Mouse (Mus musculus) kidney, embryonic 14.5 days (tissue): ENCODE results near the gene Mthfsd. TPM values are rescaled to one million over a fixed set of nuclear protein-coding genes. Genes with fewer than 3 reads are reported as not detected.

Experiments
- ATAC-seq: fragments of 200-750 bp; cut with Nextera tagmentation; 2 replicates; pipeline ENCODE4 v1.8.0; 2017; ENCODE audit warnings: moderate number of reproducible peaks, mild to moderate bottlenecking, moderate TSS enrichment, moderate library complexity; ENCODE audit not compliant: low FRiP score, low TSS enrichment
- H3K27ac ChIP-seq: fragments of 300-500 bp; sonication (generic); 2 replicates; pipeline ENCODE4 v1.5.1; 2014; ENCODE audit warnings: low read depth, mild to moderate bottlenecking, low read length, moderate library complexity, mixed read lengths
- H3K27me3 ChIP-seq: fragments of 300-500 bp; sonication (generic); 2 replicates; pipeline ENCODE4 v1.6.1; 2014; ENCODE audit warnings: mild to moderate bottlenecking, low read length; ENCODE audit not compliant: control insufficient read depth, insufficient read depth
- H3K36me3 ChIP-seq: fragments of 300-500 bp; sonication (generic); 2 replicates; pipeline ENCODE4 v1.6.1; 2014; ENCODE audit warnings: low read length, mixed read lengths; ENCODE audit not compliant: control insufficient read depth, insufficient read depth
- H3K4me1 ChIP-seq: fragments of 300-500 bp; sonication (generic); 2 replicates; pipeline ENCODE4 v1.6.1; 2014; ENCODE audit warnings: low read length, mixed read lengths; ENCODE audit not compliant: control insufficient read depth, insufficient read depth
- H3K4me2 ChIP-seq: fragments of 300-500 bp; sonication (generic); replicated peaks from 2 replicates; pipeline ENCODE4 v1.6.1; 2014; ENCODE audit warnings: low read depth, mild to moderate bottlenecking, low read length
- H3K4me3 ChIP-seq: fragments of 300-500 bp; sonication (generic); 2 replicates; pipeline ENCODE4 v1.5.1; 2014; ENCODE audit warnings: mild to moderate bottlenecking, low read length
- H3K9ac ChIP-seq: fragments of 300-500 bp; sonication (generic); 2 replicates; pipeline ENCODE4 v1.6.1; 2014; ENCODE audit warnings: low read depth, mild to moderate bottlenecking, low read length, moderate library complexity
- H3K9me3 ChIP-seq: fragments of 300-500 bp; sonication (generic); 2 replicates; pipeline ENCODE4 v1.6.1; 2016; ENCODE audit warnings: low read length; ENCODE audit not compliant: control insufficient read depth
- WGBS: fragments of 180-500 bp; shearing (Covaris S2); extraction: QIAGEN DNeasy Blood & Tissue Kit; methylation state at CpG from one replicate; pipeline ENCODE4 v1.1.7; 2014; 5-methylcytosine and 5-hydroxymethylcytosine counted together
- polyA plus RNA-seq: library from polyadenylated mRNA; unstranded; fragments of >200 nt; fragmentation: Nextera tagmentation; extraction: Ambion mirVana; gene quantifications from 2 replicates; pipeline ENCODE4 v1.2.1, GENCODE M21; 2014

Mthfsd gene
- polyA plus RNA-seq, 1 experiment from 2014 or later, result 67.0 TPM

DNA sequence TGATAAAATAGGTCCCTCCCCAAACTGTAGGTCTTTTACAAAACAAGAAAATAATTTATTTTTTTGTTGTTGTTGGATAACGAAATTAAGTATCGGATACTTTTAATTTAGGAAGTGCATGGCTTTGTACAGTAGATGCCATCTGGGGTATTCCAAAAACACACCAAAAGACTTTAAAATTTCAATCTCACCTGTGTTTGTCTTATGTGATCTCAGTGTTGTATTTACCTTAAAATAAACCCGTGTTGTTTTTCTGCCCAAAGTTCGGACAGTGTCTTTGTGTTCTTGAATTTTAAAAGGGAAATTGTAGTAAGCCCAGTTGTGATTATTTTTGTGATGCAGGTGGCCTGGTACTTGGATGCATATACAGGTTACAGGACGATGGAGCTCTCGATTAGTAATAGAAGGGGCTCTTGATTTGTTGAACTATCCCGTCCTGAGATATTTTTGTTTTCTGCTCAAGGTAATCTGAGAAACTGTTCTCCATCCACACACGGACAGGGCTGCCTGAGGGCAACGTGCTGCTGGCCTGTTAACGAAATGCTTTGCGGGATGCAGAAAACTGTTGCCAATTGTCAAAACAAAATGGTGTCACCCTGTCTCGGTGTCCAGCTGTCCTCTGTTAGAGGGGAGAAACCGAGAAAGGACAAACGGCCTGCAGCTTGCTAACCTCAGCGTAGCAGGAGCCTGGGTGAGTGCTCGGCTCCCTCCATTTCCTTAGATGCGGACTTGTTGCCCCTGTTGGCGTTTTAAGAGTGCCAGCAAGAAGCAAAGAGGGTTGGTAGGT, 10.6 kb upstream of the Mthfsd start:
- no peaks in the 10 kb centered on the region for H3K9me3 ChIP-seq
- H3K9ac ChIP-seq, result peak overlapping the region; percentile 98
- H3K4me1 ChIP-seq, result peaks cover 24% of the 10 kb centered on the region
- ATAC-seq, result no peak
- WGBS, result 2% methylated on average over 18 of the region's 18 CpGs
- H3K4me2 ChIP-seq, result peak overlapping the region; percentile 57
- H3K27me3 ChIP-seq, result peaks cover 12% of the 10 kb centered on the region
- H3K4me3 ChIP-seq, result peak overlapping the region; percentile 92
- peak overlapping the region; percentile 100 for H3K27ac ChIP-seq
- H3K36me3 ChIP-seq, result peaks cover 41% of the 10 kb centered on the region

DNA sequence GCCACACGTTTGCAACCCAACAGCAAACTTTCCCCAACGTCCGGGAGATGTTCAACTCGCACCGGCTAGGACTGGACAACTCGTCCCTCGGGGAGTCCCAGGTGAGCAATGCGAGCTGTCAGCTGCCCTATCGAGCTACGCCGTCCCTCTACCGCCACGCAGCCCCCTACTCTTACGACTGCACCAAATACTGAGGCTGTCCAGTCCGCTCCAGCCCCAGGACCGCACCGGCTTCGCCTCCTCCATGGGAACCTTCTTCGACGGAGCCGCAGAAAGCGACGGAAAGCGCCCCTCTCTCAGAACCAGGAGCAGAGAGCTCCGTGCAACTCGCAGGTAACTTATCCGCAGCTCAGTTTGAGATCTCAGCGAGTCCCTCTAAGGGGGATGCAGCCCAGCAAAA, 9.7 kb upstream of the Mthfsd start:
- no peak for ATAC-seq
- peak overlapping the region; percentile 57 for H3K4me2 ChIP-seq
- H3K9ac ChIP-seq, result peak overlapping the region; percentile 98
- H3K27ac ChIP-seq, result peak overlapping the region; percentile 100
- H3K27me3 ChIP-seq, result peaks cover 12% of the 10 kb centered on the region
- peaks cover 38% of the 10 kb centered on the region for H3K36me3 ChIP-seq
- under 1% methylated on average over 28 of the region's 28 CpGs for WGBS
- H3K9me3 ChIP-seq, result no peaks in the 10 kb centered on the region
- H3K4me1 ChIP-seq, result peaks cover 27% of the 10 kb centered on the region
- peak overlapping the region; percentile 92 for H3K4me3 ChIP-seq

DNA sequence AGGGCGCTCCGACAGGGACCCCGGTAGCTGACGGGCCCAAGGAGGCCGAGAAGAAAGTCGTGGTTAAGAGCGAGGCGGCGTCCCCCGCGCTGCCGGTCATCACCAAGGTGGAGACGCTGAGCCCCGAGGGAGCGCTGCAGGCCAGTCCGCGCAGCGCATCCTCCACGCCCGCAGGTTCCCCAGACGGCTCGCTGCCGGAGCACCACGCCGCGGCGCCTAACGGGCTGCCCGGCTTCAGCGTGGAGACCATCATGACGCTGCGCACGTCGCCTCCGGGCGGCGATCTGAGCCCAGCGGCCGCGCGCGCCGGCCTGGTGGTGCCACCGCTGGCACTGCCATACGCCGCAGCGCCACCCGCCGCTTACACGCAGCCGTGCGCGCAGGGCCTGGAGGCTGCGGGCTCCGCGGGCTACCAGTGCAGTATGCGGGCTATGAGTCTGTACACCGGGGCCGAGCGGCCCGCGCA, 9.0 kb upstream of the Mthfsd start:
- Histone ChIP-seq H3K9me3 (no peaks in the 10 kb centered on the region), H3K9ac (peak overlapping the region; percentile 98), H3K4me3 (peak overlapping the region; percentile 92), H3K4me1 (peaks cover 24% of the 10 kb centered on the region), H3K36me3 (peaks cover 31% of the 10 kb centered on the region; the same call in 1 of the 2 replicates), H3K4me2 (peak overlapping the region; percentile 57), H3K27me3 (peaks cover 15% of the 10 kb centered on the region), H3K27ac (peak overlapping the region; percentile 100)
- WGBS, result under 1% methylated on average over 38 of the region's 62 CpGs
- 0 out of 2 replicates have a peak, but pooled peaks have one; percentile 11 for ATAC-seq

GRCm38 (mm10) chr8:121116591-121117185, 8.5 kb upstream of the Mthfsd start:
- H3K4me1 ChIP-seq, result peaks cover 19% of the 10 kb centered on the region
- ATAC-seq, result peak; percentile 61
- H3K4me3 ChIP-seq, result peak overlapping the region; percentile 92
- WGBS, result under 1% methylated on average over 54 of the region's 55 CpGs
- H3K9me3 ChIP-seq, result no peaks in the 10 kb centered on the region
- H3K36me3 ChIP-seq, result peaks cover 26% of the 10 kb centered on the region; the same call in 1 of the 2 replicates
- peak overlapping the region; percentile 98 for H3K9ac ChIP-seq
- peaks cover 12% of the 10 kb centered on the region for H3K27me3 ChIP-seq
- peak overlapping the region; percentile 100 for H3K27ac ChIP-seq
- peak overlapping the region; percentile 57 for H3K4me2 ChIP-seq

GRCm38 (mm10) chr8:121115948-121116347, 7.8 kb upstream of the Mthfsd start, which contains the start of gene Foxc2:
TSS of gene Foxc2 (plus strand) at chr8:121116171.
- Histone ChIP-seq H3K27me3 (peaks cover 11% of the 10 kb centered on the region; the same call in 1 of the 2 replicates), H3K9ac (peak within 1 kb of the TSS; percentile 98), H3K4me3 (peak within 1 kb of the TSS; percentile 92), H3K9me3 (no peaks in the 10 kb centered on the region), H3K4me1 (peaks cover 14% of the 10 kb centered on the region), H3K27ac (peak within 1 kb of the TSS; percentile 100), H3K4me2 (peak within 1 kb of the TSS; percentile 70), H3K36me3 (peaks cover 19% of the 10 kb centered on the region; the same call in 1 of the 2 replicates)
- under 1% methylated on average over 25 of the region's 25 CpGs for WGBS
- ATAC-seq, result peak; percentile 75

- peak overlapping the region; percentile 70 for H3K4me2 ChIP-seq
- no peaks in the 10 kb centered on the region for H3K9me3 ChIP-seq
- H3K4me1 ChIP-seq, result peaks cover 14% of the 10 kb centered on the region
- no peak for ATAC-seq
- peaks cover 11% of the 10 kb centered on the region; the same call in 1 of the 2 replicates for H3K27me3 ChIP-seq
- peaks cover 14% of the 10 kb centered on the region; the same call in 1 of the 2 replicates for H3K36me3 ChIP-seq
- peak overlapping the region; percentile 72 for H3K9ac ChIP-seq
- peak overlapping the region; percentile 39 for H3K4me3 ChIP-seq
- peak overlapping the region; percentile 59 for H3K27ac ChIP-seq
- WGBS, result 2% methylated on average over 25 of the region's 25 CpGs
Measured at GRCm38 (mm10) chr8:121115136-121115535, 6.9 kb upstream of the Mthfsd start.

GRCm38 (mm10) chr8:121113261-121113660, 5.1 kb upstream of the Mthfsd start:
- Histone ChIP-seq H3K4me3 (peak overlapping the region; percentile 12), H3K9me3 (no peaks in the 10 kb centered on the region), H3K4me1 (peaks cover 14% of the 10 kb centered on the region), H3K9ac (0 out of 2 replicates have a peak overlapping the region, but pooled peaks have one; percentile 23), H3K27me3 (peaks cover 11% of the 10 kb centered on the region; the same call in 1 of the 2 replicates), H3K27ac (no peak overlapping the region), H3K36me3 (peaks cover 9% of the 10 kb centered on the region; the same call in 1 of the 2 replicates), H3K4me2 (peak overlapping the region; percentile 70)
- ATAC-seq, result 0 out of 2 replicates have a peak, but pooled peaks have one; percentile 13
- WGBS, result under 1% methylated on average over 21 of the region's 21 CpGs

DNA sequence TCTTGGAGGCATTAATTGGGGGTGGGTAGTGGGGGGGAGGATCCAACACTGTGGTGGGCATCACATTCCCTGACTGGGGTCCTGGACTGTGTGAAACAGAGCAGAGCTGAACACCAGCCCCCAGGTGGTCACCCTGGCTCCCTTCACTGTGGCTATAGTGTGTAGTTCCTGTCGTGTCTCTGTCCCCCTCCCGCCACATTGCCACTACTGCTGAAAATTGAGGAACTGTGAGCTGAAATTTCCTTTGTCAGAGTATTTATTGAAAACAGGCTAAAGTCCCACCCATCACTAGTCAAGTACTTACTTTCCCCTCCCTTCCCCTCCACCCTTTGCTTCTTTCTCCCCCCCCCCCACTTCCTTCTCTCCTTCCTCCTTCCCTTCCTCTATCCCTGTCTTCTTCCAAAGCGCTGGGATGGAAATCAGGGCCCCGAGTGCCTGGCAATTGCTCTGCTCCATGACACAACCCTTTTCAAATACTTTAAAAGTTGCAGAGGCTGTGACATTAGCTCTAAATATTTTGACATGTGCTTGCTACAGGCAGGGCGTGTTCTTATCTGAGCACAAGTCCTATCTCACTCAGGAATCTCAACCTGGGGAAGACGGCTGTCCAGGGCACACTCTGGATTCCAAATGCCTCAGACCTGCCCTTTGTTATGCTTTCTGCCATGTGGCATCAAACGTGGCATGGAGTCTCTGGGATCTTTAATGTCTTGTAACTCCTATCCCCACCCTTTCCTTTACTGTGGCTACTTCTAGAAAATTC, 3.1 kb upstream of the Mthfsd start:
- H3K4me2 ChIP-seq, result no peak overlapping the region
- no peak overlapping the region for H3K27ac ChIP-seq
- 55% methylated on average over 7 of the region's 7 CpGs for WGBS
- H3K27me3 ChIP-seq, result peaks cover 3% of the 10 kb centered on the region; the same call in 1 of the 2 replicates
- H3K9me3 ChIP-seq, result no peaks in the 10 kb centered on the region
- H3K4me1 ChIP-seq, result peaks cover 23% of the 10 kb centered on the region
- no peak overlapping the region for H3K4me3 ChIP-seq
- ATAC-seq, result no peak
- H3K36me3 ChIP-seq, result peaks cover 3% of the 10 kb centered on the region; the same call in 1 of the 2 replicates
- no peak overlapping the region for H3K9ac ChIP-seq
